Mouse (Mus musculus): ENCODE data around the gene Srsf1.

The Srsf1 gene

DNA sequence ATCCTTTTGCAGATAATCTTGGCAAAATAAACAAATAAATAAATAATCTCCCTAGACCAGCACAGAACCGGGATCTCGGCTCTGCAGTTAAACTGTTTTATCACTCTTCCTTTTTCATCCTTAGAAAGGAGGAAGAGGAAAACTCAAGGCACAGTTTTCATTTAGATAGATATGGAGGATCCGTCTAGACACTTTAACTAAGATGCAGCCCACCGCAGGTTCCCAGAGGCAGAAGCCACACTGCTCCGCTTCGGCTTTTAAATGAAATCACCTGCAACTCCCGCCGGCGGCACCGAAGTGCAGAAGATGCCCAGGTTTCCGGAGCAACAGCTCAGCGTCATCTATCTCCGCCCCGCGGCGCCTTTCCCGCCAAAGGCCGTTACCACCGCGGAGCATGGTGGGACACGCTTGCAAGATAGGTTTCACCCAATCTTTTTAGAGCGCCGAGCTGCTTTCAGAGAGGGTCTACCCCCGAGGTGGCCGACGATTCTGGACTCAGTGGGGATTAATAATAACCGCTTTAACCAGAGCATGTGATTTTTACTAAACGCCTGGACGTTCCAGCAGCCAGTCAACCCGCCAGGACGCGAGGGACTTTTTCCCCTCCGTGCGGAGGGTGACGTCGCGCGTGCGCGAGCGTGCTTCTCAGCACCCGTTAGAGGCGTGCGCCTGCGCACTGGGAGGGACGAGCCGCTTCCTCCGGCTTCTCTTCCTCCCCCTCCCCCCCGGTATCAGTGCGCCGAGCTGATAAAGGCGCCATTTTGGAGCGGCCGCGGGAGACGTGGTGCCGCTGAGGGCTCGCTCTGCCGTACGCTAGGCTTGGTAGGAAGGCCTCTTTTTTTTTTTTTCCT is at the start of gene Srsf1:
Gene Srsf1 (plus strand): TSS at position 430 of the 851 bp plus-strand sequence.
- peak; percentile 94 for DNase-seq (ENCODE audit: low spot score)

DNA sequence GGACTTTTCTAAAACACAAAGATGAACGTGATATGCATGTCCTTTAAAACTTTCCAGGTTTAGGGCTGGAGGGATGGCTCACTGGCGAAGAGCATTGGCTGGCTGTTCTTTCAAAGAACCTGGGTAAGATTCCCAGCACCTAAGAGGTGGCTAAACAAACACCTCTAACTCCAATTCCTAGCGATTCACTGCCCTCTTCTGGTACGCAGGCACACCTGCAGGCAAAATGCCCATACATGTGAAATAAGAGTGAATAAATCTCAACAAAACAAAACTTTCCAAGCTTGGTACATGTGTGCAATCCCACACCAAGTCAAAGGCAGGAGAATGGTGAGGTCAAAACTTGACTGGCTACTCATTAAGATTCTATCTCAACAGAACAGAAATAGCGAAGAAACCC is 47.4 kb upstream of the Srsf1 start:
- DNase-seq (ENCODE audit: low spot score) = no peak

DNA sequence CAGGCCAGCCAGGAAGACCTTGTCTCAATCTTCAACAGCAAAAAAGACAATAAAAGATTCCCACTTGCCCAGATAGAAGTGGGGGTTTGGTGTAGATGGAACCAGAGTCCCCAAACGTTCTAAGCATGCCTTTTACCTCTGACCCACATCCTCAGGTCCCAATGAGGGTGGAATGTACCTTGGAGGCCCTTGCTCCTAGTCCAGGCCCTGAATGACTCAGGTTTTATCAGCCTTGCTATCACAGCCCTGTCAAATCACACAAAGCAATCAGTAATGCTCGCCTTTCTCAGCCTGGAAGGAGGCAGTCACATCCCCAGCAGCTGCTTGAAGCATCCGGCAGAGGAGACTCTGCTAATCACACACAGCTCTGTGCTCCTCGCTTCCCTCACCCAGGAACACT is 44.4 kb upstream of the Srsf1 start:
- DNase-seq (ENCODE audit: low spot score) = no peak

DNA sequence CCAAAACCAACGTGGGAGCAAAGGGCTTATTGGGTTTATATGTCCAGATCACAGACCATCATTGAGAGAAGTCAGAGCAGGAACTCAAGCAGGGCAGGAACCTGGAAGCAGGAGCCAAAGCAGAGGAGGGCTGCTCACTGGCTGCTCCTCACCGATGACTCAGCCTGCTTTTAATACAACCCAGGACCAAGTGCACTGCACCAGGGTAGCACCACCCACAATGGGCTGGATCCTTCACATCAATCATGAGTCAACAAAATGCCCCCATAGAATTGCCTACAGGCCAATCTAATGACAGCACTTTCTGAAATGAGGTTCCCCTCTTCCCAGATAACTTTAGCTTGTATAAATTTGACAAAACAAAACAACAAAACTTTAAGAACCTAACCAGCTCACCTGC is 43.0 kb upstream of the Srsf1 start:
- DNase-seq (ENCODE audit: low spot score) = no peak

DNA sequence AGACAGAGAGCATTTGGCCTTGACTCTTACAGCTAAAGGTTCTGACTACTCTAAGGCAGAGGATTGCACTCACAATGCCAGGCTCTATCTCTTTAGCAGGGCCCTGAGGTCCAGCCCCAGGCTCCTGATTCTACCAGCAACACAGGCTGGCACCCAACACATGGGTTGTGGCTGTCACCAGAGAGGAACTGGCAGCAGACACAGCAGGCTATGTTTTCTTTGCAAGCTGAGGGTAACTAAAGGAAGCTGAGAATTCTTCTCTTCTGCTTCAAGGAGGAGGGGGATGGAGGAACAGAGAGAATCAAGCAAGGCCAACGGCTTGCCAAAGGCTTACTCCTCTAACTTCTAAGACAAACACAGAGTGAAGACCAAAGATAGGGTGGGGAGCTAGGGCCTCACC is 38.5 kb upstream of the Srsf1 start:
- DNase-seq (ENCODE audit: low spot score) = no peak

DNA sequence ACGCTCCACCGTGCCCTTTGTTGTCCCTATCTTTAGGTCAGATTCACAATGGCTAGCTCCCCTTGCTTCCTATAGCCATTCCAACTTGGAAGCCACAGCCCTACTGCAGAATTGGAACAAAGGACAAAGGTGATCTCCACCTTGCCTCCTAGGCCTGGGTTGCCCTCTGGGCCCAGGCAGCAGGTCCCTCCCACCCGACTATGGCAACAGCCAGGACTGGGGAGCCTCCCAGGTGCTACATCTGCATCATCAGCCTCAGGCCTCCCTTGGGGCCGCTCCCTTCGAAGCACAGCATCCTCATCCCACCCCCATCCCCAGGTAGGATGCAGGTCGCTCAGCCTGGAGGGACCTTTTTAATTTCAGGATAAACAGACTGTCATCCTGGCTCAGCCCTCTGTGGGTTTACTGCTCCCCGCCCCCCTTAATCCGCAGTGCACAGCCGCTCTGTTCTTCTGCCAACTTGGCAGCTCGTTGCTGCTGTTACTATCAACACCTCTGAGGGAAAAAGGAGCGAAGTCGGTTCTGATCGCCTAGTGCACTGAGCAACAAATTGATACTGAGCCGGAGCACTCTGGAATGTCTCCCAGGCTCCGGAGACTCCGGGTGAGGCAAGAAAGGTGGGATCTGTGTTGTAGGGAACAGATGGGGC is 37.5 kb upstream of the Srsf1 start:
- DNase-seq (ENCODE audit: low spot score) = peak; percentile 30

DNA sequence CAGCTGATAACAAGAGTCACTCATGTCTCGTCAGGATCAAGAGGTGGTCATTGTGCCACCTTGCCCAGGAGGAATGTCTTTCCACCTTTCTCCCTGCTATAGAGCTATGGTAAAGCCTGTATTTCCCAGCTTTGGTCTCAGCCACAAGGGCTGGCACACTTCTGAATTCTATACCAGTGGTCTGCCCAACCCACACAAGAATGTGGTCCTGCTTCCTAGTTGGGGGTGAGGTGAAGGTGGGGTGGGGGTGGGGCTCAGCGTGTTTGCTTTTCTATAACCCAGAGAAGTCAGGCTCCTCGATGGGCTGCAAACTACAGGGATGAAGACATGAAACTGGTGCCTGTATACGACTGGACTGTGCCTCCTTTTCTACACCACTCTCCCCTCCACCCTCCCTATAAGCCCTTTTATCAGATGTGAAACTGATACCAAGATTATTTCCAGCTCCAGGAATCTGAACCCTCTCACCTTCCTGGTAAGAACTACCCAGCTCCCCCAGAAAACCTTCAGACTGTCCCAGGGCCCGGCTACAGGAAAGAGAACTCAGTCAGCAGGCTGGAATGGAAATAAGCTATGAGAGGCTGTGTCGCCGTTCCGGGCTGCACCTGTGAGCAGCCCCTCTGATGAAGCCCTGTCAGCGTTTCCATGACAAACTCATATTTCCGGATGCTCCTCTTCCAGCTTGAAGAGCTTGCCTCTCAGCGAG is 35.8 kb upstream of the Srsf1 start:
- no peak for DNase-seq (ENCODE audit: low spot score)

DNA sequence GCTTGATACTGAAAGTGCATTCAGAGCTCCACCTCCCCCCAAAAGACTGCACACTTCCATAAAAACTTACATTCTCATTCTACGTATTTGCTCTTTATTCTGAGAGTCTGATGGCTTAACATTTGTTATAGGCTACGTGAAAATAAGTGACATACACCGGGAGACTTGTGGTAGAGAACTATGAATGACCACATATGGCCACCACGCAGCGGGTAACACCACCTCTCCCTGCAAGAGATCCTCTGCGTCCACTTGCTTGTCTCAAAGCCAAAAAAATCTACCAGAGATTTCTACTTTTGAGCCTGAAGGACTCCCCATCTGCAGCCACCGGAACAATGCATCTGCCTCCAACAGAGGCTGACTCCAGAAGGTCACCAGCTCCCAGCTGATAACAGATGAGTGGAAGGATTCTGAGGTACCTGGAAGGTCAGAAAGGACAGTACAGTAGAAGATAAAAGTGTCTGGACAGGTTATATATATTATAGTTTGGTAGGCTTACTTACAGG is 35.2 kb upstream of the Srsf1 start:
- no peak for DNase-seq (ENCODE audit: low spot score)

DNA sequence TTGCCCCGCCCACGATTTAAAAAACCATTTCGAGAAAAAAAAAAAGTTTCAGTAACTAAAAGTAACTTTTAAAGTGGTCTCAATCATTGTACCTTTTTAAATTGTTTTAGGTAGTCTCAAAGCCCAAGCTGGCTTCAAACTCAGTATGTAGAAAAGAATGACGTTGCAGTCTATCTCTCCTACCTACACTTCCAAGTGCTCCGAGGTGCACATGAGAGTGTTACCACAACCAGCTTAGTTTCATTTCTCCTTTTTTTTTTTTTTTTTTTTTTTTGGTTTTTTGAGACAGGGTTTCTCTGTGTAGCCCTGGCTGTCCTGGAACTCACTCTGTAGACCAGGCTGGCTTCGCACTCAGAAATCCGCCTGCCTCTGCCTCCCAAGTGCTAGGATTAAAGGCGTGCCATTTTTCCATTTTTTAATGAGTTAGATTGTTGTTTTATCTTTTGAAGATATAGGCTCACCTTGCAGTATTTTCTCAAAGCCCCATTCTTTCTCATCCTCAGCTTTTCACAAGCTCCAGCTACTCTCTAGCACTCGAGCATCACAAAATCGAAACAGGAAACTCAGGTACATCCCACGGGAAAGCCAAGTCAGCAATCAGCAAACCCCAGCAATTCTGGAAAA is 34.4 kb upstream of the Srsf1 start:
- no peak for DNase-seq (ENCODE audit: low spot score)

DNA sequence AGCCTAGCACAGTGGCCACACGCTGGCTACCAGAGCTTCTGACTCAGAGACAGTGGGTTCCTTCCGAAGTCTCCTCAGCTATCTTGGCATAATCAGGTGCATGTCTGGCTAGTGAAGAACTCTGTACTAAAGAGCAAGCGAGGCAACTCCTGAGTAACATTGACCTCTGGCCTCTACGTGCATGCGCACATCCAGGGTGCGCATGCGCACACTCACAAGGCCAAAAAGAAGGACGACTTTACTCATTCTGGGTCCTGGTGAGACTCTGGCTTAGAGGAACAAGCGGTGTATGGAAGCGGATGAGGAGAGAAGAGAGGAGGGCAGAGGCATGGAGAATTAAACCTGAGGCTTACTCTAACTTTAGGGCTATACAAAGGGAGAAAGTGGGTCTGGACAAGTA is 33.5 kb upstream of the Srsf1 start:
- no peak for DNase-seq (ENCODE audit: low spot score)

DNA sequence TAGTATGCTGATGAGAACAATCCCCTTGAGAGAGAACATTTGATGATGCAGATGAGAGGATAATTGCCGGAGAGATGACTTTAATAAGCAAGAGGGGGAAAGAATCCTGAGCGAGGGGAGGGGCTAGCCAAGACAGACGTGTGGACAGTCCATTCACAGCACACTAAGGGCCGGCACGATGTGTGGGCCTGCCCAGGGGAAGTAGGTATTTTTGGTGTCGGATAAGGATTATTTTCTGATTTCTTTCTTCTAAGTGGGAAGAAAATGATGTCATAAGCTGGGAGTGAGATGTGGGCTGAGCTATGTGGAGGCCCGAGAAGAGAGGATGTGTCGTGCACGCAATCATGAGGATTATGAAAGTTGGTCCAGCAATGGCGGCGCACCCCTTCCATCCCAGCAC is 32.0 kb upstream of the Srsf1 start:
- DNase-seq (ENCODE audit: low spot score) = no peak

DNA sequence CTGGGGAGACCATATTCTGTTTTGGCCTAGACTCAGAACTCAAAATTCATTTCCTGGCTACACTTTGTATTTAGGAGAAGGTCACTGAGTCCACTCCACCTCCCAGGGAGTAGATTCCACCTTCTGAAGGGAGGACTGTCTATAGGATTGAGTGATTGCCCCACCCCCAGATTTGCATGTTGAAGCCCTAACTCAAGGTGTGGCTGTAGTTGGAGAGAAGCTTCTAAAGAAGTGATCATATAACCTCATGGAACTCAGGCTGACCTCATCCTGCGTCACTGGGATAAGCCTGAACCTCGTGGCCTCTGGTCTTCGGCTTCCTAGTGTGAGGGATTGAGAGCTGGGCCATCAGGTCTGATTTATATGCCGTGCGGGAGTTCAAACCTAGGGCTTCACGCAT is 31.4 kb upstream of the Srsf1 start:
- no peak for DNase-seq (ENCODE audit: low spot score)

DNA sequence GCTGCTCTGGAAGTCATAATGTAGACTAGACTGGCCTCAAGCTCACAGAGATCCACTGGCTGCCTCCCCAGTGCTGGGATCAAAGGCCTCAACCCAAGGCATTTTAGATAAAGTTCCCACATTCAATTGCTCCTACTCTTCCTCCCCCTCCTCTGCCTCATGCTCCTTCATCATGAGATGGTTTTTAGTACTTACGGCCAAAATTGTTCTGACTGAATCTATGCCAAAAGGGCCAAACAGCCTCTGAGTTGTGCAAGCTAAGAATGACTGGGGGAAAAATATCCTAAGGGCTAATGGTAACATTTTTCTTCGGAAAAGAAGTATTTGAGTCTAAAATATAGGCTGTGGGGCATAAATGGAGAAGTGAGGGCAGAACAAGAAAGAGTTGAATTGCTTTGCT is 23.2 kb upstream of the Srsf1 start:
- no peak for DNase-seq (ENCODE audit: low spot score)

DNA sequence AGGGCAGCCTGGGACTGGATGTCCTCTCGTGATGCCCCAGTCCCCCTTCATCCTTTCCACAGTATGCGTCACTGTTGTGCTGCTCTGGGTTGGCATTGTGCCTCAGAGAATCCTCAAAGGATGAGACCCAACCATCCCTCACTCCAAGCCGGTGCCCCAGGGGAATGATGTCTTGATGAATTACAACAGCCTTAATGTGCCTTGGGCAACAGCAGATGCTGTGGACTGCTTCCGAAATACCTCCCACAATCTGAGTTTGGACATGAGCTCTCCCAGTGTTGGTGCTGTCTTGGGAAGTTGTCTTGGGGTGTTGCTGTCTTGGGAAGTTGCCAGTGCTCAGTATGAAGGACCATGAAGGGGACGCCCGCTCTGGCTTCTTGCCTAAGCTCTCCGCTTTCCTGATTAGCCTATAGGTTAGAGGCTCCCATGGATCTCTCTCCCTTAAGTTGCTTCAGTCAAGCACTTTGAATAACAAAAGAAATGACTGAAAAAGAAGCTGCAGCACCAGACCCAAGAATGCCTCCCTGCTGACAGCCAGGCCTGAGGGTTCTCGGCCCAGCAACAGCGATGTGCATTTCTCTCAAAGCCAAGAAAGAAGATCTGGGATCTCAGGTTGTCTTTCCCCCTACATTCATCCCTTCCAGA is 19.7 kb upstream of the Srsf1 start:
- DNase-seq (ENCODE audit: low spot score) = no peak

DNA sequence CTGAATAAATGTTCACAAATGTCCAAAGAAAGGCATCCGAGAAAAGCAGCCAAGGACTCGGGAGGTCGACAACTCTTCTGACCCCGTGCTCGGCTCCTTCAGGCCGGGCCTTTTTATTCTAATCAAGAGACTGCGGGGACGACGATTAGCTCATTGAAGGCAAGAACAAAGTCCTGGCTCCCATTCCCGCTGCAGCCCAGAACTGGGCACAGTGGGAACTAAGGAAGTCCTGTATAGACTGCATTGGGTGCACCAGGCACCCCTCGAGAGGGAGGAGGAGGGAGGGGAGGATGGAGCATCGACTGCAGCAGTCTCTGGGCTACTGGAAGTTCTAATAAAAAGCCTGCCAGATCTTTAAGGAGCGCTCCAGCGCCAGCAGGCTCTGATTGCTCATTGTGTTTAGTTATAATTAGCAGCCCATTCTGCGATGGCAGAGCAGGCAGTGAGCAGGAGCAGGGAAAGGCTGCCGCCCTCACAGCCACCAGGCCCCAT is 18.9 kb upstream of the Srsf1 start:
- DNase-seq (ENCODE audit: low spot score) = no peak

DNA sequence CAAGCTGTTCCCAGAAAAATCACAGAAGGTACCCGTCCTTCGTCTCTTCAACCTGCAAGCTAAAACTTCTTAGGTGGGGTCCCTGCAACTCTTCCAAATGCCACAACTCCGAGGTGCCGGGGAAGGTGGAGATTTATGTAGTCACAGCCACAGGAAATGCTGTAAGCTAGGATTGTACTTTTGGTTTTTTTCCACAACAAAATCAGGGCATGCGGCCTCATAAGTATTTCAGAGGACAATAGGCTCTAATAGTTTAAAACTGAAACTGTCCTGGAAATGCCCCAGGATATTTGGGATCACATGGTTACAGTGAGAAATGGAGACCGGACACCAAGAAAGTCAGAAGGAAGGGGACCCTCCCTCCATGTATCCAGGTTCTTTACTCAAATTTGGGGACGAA is 17.0 kb upstream of the Srsf1 start:
- no peak for DNase-seq (ENCODE audit: low spot score)

DNA sequence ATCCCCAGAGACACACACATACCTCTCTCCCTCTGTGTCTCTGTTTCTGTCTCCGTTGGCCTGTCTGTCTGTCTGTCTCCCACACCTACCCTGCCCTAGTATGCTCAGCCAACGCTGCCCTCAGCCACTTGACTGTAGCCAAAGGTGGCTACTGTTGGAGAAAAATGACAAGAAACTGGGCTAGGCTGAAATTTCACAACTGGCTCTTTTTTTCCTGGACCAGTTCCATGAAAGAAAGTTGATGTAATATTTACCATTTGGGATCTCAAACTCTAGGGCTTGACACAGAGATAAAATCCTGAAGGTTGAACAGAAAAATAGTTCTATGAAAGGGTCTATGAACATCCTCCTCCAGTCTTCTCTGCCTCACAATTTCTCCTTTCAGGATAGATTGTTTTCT is 16.3 kb upstream of the Srsf1 start:
- DNase-seq (ENCODE audit: low spot score) = no peak

DNA sequence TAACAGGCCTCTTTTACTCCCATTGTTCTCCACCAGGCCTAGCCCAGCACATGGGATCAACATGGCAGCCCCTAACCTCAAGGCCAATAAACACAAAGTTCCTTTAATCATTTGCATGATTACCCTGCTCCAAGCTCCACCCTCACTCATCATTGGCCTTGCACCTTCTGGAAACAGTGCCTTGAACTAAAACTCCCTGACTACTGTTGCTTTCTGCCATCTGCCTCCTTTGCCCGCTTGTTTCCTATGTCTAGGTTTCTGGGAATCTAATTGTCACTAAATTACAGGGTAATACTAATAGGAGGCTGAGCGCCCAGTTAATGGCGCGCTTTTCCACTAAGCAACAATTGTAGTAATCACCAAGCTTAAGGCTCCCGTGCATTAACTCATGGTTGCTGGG is 15.4 kb upstream of the Srsf1 start:
- DNase-seq (ENCODE audit: low spot score) = no peak

DNA sequence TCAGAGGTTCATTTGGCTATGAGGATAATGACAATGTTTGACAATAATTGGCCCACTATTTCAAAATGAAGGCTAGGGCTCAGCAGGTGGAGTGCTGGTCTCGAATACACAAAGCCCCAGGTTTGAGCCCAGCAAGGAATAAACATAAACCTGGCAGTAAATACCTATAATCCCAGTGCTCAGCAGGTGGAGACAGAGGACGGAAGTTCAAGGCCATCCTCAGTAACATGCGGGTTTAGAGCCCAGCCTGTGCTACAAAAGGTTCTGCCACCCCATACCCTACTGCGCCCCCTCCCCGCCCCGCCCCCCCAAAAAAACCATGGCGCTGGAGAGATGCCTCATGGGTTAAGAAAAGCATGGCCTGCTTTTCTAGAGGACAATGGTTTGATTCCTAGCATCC is 11.2 kb upstream of the Srsf1 start:
- DNase-seq (ENCODE audit: low spot score) = no peak

DNA sequence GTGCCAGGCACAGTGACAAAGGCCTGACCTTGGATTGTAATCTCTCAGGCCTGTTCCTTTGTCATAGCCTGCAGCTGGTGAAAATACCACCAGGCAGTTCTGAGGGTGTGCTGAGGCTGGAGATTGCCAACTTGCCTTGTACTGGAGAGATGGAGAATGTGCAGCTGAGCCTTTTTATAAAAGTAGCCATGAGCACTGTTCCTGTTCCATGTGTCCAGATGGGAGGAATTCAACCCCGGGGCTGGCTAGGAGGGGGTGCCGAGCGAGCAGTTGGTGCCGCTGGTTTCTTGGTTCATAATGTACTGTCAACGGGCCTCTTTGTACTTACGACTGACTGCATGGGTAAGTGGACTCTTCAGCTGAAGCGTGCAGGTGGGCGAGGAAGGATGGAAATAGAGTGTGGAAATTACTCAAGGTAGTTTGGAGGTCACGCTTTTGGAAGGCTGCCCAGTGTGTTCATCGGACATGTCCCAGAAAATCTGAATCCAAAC is 10.4 kb upstream of the Srsf1 start:
- DNase-seq (ENCODE audit: low spot score) = no peak

DNA sequence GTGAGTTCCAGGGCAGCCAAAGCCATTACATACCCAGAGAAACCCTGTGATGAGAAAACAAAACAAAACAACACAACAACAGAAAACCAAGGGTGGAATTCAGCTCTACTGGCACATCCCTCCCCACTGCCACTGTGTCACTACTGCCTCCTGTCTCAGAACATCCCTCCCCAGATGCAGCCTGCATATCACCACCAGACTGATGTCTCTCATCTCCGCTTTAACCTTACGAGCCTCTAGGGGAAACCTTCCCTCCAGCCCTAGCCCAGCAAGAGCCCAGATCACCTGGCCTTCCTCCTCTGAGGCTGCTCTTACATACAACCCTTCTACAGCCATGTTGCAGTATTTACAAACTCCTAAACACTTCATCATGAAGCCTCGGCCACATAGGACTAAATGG is 9.8 kb upstream of the Srsf1 start:
- DNase-seq (ENCODE audit: low spot score) = no peak

DNA sequence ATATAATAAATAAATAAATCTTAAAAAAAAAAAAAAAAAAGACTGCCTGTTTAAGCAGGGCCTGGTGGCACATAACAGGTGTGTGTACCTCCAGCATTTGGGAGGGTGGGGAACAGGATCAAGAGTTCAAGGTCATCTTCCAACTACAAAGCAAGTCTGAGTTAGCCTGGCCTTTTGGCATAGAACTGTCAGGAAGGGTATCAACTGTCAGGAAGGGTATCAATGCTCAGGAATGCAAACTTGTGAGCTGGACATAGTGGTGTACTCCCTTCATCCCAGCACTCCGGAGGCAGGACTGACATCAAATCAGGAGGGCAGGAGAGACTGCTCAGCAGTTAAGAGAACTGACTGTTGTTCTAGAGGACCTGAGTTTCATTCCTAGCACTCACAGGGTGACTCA is 8.1 kb upstream of the Srsf1 start:
- no peak for DNase-seq (ENCODE audit: low spot score)

Measured in ovary, postnatal 14 days (tissue).